Mouse (Mus musculus) kidney, postnatal 0 days (tissue): Measurements from ENCODE around the gene Samsn1. TPM values are rescaled to one million over a fixed set of nuclear protein-coding genes. Genes with fewer than 3 reads are reported as not detected.

ENCODE experiments used
- ATAC-seq: fragments of 200-750 bp; cut with Nextera tagmentation; replicated peaks from 2 replicates; pipeline ENCODE4 v1.8.0; 2017; ENCODE audit warnings: low read depth, moderate number of reproducible peaks, moderate TSS enrichment, moderate library complexity; ENCODE audit not compliant: low FRiP score
- DNase-seq: peaks from one replicate; pipeline ENCODE4 v3.0.0-alpha.2; 2016; ENCODE audit warnings: low spot score
- H3K27ac ChIP-seq: fragments of 300-500 bp; sonication (generic); 2 replicates; pipeline ENCODE4 v1.5.1; 2014; ENCODE audit warnings: mild to moderate bottlenecking
- H3K27me3 ChIP-seq: fragments of 300-500 bp; sonication (generic); 2 replicates; pipeline ENCODE4 v1.6.1; 2014; ENCODE audit warnings: low read length, mixed read lengths; ENCODE audit not compliant: insufficient read depth
- H3K36me3 ChIP-seq: fragments of 300-500 bp; sonication (generic); 2 replicates; pipeline ENCODE4 v1.6.1; 2014; ENCODE audit warnings: low read length, mixed read lengths; ENCODE audit not compliant: insufficient read depth
- H3K4me1 ChIP-seq: fragments of 300-500 bp; sonication (generic); replicated peaks from 2 replicates; pipeline ENCODE4 v1.6.1; 2014; ENCODE audit warnings: antibody characterized with exemption, low read length, mixed read lengths; ENCODE audit not compliant: insufficient read depth
- H3K4me2 ChIP-seq: fragments of 300-500 bp; sonication (generic); 2 replicates; pipeline ENCODE4 v1.6.1; 2014; ENCODE audit warnings: mild to moderate bottlenecking, low read length, moderate library complexity, mixed read lengths
- H3K4me3 ChIP-seq: fragments of 300-500 bp; sonication (generic); replicated peaks from 2 replicates; pipeline ENCODE4 v1.5.1; 2014; ENCODE audit warnings: low read depth, low read length
- H3K9ac ChIP-seq: fragments of 300-500 bp; sonication (generic); 2 replicates; pipeline ENCODE4 v1.6.1; 2014; ENCODE audit warnings: low read depth, low read length
- H3K9me3 ChIP-seq: fragments of 300-500 bp; sonication (generic); replicated peaks from 2 replicates; pipeline ENCODE4 v1.6.1; 2016; ENCODE audit warnings: low read length, inconsistent platforms, mixed read lengths
- CTCF ChIP-seq: IDR thresholded peaks from 2 replicates; pipeline ENCODE4 v1.5.1; 2016; ENCODE audit warnings: antibody characterized with exemption, low read depth, mild to moderate bottlenecking, moderate library complexity
- WGBS: fragments of 180-500 bp; shearing (Covaris S2); extraction: QIAGEN DNeasy Blood & Tissue Kit; methylation state at CpG from one replicate; pipeline ENCODE4 v1.1.7; 2014; 5-methylcytosine and 5-hydroxymethylcytosine counted together
- polyA plus RNA-seq: library from polyadenylated mRNA; unstranded; fragments of >200 nt; fragmentation: Nextera tagmentation; extraction: Ambion mirVana; gene quantifications from 2 replicates; pipeline ENCODE4 v1.2.1, GENCODE M21; 2015

The Samsn1 gene
- polyA plus RNA-seq, 1 experiment from 2014 or later = 1.6 TPM

DNA sequence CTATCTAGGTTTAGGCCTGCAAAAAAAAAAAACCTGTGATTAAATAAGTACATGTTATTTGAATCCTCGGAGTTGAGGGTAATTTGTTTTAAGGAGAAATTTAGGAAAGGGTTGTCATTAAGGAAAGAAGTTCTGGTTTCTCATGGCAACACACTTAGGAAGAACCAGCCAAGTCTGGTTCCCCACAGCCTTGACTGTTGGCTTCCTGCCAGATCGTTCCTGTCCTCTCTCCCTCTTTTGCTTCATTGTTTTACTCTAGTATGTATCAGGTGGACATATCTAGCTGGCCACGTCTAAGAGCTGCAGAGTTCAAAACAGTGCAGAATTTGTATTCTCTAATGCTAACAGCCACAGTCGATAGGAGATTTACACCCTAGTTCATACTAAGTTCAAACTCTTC lies 146.2 kb downstream of the Samsn1 start:
- H3K4me1 ChIP-seq = no peaks in the 10 kb centered on the region
- no peaks in the 10 kb centered on the region for H3K36me3 ChIP-seq
- H3K9ac ChIP-seq = no peak overlapping the region
- 48% methylated on average over 4 of the region's 4 CpGs for WGBS
- no peak overlapping the region for H3K4me3 ChIP-seq
- no peak for DNase-seq
- no peak overlapping the region for H3K27ac ChIP-seq
- H3K4me2 ChIP-seq = no peak overlapping the region
- ATAC-seq = no peak
- TF ChIP-seq CTCF = no peak
- no peaks in the 10 kb centered on the region for H3K27me3 ChIP-seq
- no peaks in the 10 kb centered on the region for H3K9me3 ChIP-seq

DNA sequence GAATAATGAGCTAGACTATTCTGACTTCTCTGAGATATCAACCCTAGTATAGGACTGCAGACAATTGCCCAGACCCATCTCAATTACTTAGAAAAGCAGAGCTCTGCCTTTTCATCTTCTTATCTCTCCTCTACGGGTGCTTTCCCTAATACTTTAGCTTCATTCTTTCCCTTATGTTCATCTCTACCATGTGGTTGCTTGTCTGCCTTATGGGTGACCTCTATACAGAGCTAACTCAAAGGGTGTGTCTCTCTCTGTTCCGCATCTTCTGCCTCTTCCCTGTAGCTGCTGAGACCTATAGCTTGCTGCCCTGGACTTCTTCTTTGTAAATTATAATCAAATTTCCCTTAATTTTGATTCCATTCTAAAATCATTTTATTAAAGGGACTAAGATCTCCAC lies 147.6 kb downstream of the Samsn1 start:
- Histone ChIP-seq H3K4me2 (no peak overlapping the region), H3K27ac (no peak overlapping the region), H3K36me3 (no peaks in the 10 kb centered on the region), H3K4me1 (no peaks in the 10 kb centered on the region), H3K4me3 (no peak overlapping the region), H3K27me3 (no peaks in the 10 kb centered on the region), H3K9me3 (no peaks in the 10 kb centered on the region), H3K9ac (no peak overlapping the region)
- ATAC-seq = no peak
- TF ChIP-seq CTCF = no peak
- WGBS = 98% methylated on average over 2 of the region's 2 CpGs
- no peak for DNase-seq

DNA sequence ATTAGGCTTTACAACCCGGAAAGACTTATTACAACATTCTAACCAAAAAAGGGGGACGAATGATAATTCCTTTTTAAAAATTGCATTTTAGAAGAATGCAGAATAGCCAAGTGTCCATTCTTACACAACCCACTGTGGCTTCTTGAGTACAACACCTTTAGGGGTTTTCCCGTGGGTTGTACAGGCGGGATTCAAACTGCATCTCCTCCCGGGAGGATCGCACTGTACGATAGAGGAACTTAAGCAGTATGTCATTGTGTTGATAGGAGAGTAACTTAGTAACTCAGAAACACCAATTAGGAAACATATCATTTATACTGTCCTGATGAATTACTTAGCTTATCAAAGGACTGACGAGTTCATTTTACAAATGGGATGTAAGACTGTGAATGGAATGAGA lies 149.8 kb downstream of the Samsn1 start:
- H3K9ac ChIP-seq = no peak overlapping the region
- H3K27me3 ChIP-seq = no peaks in the 10 kb centered on the region
- ATAC-seq (no peak), DNase-seq (no peak)
- no peak overlapping the region for H3K4me3 ChIP-seq
- 82% methylated on average over 8 of the region's 8 CpGs for WGBS
- TF ChIP-seq CTCF = no peak
- no peaks in the 10 kb centered on the region for H3K36me3 ChIP-seq
- no peaks in the 10 kb centered on the region for H3K9me3 ChIP-seq
- no peak overlapping the region for H3K4me2 ChIP-seq
- no peak overlapping the region for H3K27ac ChIP-seq
- H3K4me1 ChIP-seq = no peaks in the 10 kb centered on the region

DNA sequence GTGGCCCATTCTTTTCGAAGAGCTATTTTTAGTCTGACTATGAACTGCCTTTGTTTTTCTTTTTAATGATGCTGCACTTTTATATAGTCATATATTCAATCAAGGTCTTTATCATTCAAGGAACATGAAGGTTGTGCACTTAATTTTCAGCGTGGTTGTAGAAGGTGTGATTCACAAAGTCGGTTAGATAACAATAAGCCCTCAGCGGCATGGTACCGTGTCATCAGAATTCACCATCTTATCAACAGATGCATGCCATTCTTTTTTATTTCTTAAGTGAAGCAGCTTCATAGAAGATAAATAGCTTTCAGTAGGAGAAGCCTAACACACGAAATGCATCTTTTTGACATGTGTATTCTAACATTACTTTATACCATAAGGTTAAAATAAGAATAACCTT lies 154.7 kb downstream of the Samsn1 start:
- no peak for ATAC-seq

DNA sequence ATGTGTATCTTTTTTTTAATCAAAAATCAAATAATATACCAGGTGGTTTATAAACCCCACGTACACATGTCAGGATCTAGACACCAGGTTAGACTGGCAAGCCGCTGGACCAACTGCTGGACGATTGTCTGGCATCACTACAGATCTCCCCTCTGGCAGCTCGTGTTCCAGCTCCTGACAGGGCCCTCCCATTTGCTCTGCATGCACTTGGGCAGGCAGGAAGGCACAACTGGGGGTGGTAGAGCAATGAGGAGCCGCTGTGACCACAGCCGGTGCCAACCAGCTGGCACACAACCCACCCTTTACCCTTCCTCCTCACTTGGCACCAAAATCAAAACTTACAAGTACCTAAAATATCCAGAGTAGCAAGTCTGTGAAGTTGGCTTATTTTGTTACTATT lies 156.6 kb downstream of the Samsn1 start:
- Histone ChIP-seq H3K36me3 (no peaks in the 10 kb centered on the region), H3K27ac (no peak overlapping the region), H3K9me3 (no peaks in the 10 kb centered on the region), H3K9ac (no peak overlapping the region), H3K27me3 (no peaks in the 10 kb centered on the region), H3K4me3 (no peak overlapping the region), H3K4me2 (no peak overlapping the region), H3K4me1 (no peaks in the 10 kb centered on the region)
- ATAC-seq (no peak), DNase-seq (no peak)
- 75% methylated on average over 6 of the region's 6 CpGs for WGBS
- TF ChIP-seq CTCF = no peak

More for the DNA sequence above, 154.7 kb downstream of the Samsn1 start:
- no peak for TF ChIP-seq CTCF
- WGBS = 85% methylated on average over 6 of the region's 6 CpGs
- Histone ChIP-seq H3K4me2 (no peak overlapping the region), H3K9ac (no peak overlapping the region), H3K9me3 (no peaks in the 10 kb centered on the region), H3K4me3 (no peak overlapping the region), H3K36me3 (no peaks in the 10 kb centered on the region), H3K27ac (no peak overlapping the region), H3K4me1 (no peaks in the 10 kb centered on the region), H3K27me3 (no peaks in the 10 kb centered on the region)
- DNase-seq = no peak

DNA sequence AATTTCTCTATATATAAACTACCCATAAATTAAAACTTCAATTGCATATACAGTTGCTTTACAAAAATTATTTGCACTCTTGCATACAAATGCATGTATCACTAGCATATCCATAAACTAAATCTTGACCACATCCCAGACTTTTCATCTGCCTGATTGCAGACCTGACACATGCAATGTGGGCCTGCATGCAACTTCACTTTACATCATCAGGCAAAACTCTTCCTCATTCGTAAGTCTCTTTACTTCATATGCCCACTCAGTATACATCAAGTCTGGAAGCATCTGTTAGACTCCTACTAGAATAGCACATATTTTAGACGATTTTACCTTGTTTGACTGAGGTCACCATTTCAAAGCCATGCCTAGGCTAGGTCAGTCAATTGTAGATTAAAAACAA lies 157.4 kb downstream of the Samsn1 start:
- Histone ChIP-seq H3K4me2 (no peak overlapping the region), H3K27ac (no peak overlapping the region), H3K4me1 (no peaks in the 10 kb centered on the region), H3K9me3 (no peaks in the 10 kb centered on the region), H3K4me3 (no peak overlapping the region), H3K27me3 (no peaks in the 10 kb centered on the region), H3K36me3 (no peaks in the 10 kb centered on the region), H3K9ac (no peak overlapping the region)
- DNase-seq (no peak), ATAC-seq (no peak)
- WGBS = 75% methylated on average over 2 of the region's 2 CpGs
- TF ChIP-seq CTCF = no peak

DNA sequence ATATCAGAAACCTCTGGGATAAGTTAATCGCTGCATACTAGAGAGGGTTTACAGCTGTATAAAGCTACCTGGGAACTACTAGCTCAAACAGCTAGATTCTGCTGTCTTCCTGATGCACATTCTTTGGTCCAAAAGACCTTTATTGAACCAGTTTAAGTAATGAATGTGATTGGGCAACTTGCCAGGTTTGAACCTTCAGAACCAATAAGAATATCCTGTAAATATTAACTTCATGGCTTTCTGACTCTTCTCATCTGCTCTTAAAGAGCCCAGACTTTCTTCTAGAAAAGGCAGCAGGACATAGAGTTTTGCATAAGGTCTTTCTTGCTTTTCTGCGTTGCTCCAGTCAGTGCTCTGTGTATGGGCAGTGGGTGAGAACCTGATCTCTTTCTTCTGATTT lies 165.7 kb downstream of the Samsn1 start:
- no peaks in the 10 kb centered on the region for H3K27me3 ChIP-seq
- 64% methylated on average over 2 of the region's 2 CpGs for WGBS
- H3K27ac ChIP-seq = no peak overlapping the region
- H3K4me3 ChIP-seq = no peak overlapping the region
- DNase-seq = no peak
- H3K9me3 ChIP-seq = no peaks in the 10 kb centered on the region
- no peaks in the 10 kb centered on the region for H3K36me3 ChIP-seq
- no peaks in the 10 kb centered on the region for H3K4me1 ChIP-seq
- no peak overlapping the region for H3K4me2 ChIP-seq
- H3K9ac ChIP-seq = no peak overlapping the region
- no peak for ATAC-seq
- no peak for TF ChIP-seq CTCF
